Mouse (Mus musculus) cerebellum, postnatal 4 days (tissue): ENCODE measurements around the gene Bbs10.

ENCODE experiments used
- DNase-seq, 2 experiments: peaks; one replicate each; pipeline ENCODE4 v3.0.0; 2022; ENCODE audit warnings: low spot score in 2 of 2, mixed read lengths in 1 of 2

Bbs10 gene

GRCm38 (mm10) chr10:111298140-111299098, at the start of gene Bbs10:
Gene Bbs10, plus strand, starts transcription at chr10:111298679.
- peak; percentile 80 to 94 for DNase-seq

GRCm38 (mm10) chr10:111250192-111250591, 48.3 kb upstream of the Bbs10 start:
- no peak for DNase-seq

- DNase-seq = no peak
Observed at GRCm38 (mm10) chr10:111251666-111252065, 46.8 kb upstream of the Bbs10 start.

GRCm38 (mm10) chr10:111255228-111255627, 43.3 kb upstream of the Bbs10 start:
- no peak for DNase-seq

- no peak for DNase-seq
Observed at GRCm38 (mm10) chr10:111256156-111256555, 42.3 kb upstream of the Bbs10 start.

- DNase-seq = no peak
Observed at GRCm38 (mm10) chr10:111257358-111257757, 41.1 kb upstream of the Bbs10 start.

GRCm38 (mm10) chr10:111258256-111258655, 40.2 kb upstream of the Bbs10 start:
- DNase-seq = no peak

GRCm38 (mm10) chr10:111271687-111272086, 26.8 kb upstream of the Bbs10 start:
- DNase-seq = no peak

GRCm38 (mm10) chr10:111272905-111273304, 25.6 kb upstream of the Bbs10 start:
- no peak for DNase-seq

- DNase-seq = no peak
Observed at GRCm38 (mm10) chr10:111273463-111274088, 24.9 kb upstream of the Bbs10 start.

- DNase-seq = no peak
Observed at GRCm38 (mm10) chr10:111275822-111276221, 22.7 kb upstream of the Bbs10 start.

GRCm38 (mm10) chr10:111297631-111298030, 848 bp upstream of the Bbs10 start:
- DNase-seq = no peak

GRCm38 (mm10) chr10:111299591-111299990, 1.1 kb downstream of the Bbs10 start:
- no peak for DNase-seq

GRCm38 (mm10) chr10:111301041-111301440, 2.6 kb downstream of the Bbs10 start:
- DNase-seq = no peak

- DNase-seq = no peak
Observed at GRCm38 (mm10) chr10:111302486-111302885, 4.0 kb downstream of the Bbs10 start.

- DNase-seq = no peak
Observed at GRCm38 (mm10) chr10:111308850-111309501, 10.5 kb downstream of the Bbs10 start.

GRCm38 (mm10) chr10:111313282-111313681, 14.8 kb downstream of the Bbs10 start:
- no peak for DNase-seq

GRCm38 (mm10) chr10:111314636-111315395, 16.3 kb downstream of the Bbs10 start:
- no peak for DNase-seq

GRCm38 (mm10) chr10:111315940-111316339, 17.5 kb downstream of the Bbs10 start:
- DNase-seq = no peak

GRCm38 (mm10) chr10:111318021-111318420, 19.5 kb downstream of the Bbs10 start:
- DNase-seq = no peak

- DNase-seq = no peak
Observed at GRCm38 (mm10) chr10:111318805-111319500, 20.5 kb downstream of the Bbs10 start.
